Mouse (Mus musculus) WW6 (cell line): Measurements from ENCODE around the gene Tmem14c.

Experiments used
- DNase-seq: peaks from one replicate; pipeline ENCODE4 v3.0.0-alpha.2; 2013; ENCODE audit warnings: low read depth, low spot score

Tmem14c gene

DNA sequence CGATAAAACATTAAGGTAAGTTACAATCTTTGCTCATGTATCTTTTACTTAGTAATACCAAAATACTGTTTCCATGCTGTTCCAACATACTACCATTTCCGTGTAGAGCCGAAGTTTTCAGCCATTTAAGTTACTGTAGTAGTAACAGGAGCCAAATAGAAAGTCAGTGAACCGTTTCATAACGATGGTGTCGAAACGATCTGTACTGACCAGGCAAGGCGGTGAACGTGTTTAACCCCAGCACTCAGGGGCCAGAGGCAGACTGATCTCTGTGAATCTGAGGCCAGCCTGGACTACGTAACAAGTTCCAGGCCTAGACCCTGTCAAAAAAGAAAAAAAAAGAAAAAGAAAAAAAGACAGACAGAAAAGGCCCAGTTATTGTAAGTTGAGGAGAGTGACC is 7.8 kb upstream of the Tmem14c start:
- DNase-seq = no peak

DNA sequence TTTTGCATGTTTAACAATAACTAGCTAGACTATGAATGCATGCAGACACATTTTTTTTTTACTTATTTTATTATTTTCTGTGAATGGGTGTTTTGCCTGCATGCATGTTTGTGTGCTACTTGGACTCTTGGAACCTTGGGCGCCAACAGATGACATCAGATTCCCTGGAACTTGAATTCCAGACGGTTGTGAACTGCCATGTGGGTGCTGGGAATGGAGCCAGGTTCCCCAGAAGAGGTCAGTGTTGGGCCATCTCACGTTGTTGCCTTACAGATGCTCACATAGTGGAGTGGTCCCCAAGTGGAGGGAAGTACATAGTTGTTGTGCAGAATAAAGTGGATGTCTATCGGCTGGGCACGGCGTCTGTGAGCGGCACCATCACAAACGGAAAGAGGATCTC is 7.1 kb upstream of the Tmem14c start:
- no peak for DNase-seq

GRCm38 (mm10) chr13:41016797-41017405 is 809 bp downstream of the Tmem14c start:
- DNase-seq = no peak

DNA sequence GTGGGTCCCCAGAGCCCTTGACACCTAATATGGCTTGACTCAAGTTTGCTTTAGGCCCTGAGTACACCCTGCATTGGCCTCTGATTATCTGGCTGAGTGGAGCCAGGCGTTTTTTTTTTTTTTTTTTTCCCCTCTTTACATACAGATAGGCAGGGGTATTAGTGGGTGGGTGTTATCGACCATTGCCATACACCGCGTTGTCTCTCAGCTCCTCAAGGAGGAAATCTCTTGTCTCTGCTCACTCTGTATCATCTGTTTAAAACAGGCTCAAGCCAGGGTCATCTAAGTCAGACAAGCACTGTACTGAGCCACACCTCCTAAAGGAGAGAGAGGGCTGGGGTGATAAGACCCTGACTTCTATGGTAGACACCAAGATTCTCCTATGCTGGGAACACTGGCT is 1.7 kb downstream of the Tmem14c start:
- no peak for DNase-seq

DNA sequence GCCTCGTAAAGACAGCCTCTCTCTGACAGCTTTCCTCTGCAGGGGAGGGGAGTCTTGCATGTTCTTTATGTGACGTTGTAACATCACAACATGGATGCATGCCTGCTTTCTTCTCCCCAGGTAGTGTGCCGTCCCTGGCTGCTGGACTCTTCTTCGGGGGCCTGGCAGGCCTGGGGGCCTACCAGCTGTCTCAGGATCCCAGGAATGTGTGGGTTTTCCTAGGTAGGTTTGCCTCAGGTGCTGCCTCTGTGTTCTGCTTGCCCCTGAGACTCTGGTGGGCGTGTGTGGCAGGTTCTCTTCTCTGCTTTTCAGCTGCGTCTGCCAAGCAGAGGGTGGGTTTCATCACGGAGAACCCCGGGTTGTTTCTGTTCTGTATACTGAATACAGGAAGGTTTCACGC is 2.1 kb downstream of the Tmem14c start:
- no peak for DNase-seq

GRCm38 (mm10) chr13:41018756-41019591 is 2.9 kb downstream of the Tmem14c start:
- no peak for DNase-seq

- no peak for DNase-seq
Observed at GRCm38 (mm10) chr13:41020494-41020893, 4.4 kb downstream of the Tmem14c start.

- no peak for DNase-seq
Observed at GRCm38 (mm10) chr13:41021607-41022006, 5.5 kb downstream of the Tmem14c start.

DNA sequence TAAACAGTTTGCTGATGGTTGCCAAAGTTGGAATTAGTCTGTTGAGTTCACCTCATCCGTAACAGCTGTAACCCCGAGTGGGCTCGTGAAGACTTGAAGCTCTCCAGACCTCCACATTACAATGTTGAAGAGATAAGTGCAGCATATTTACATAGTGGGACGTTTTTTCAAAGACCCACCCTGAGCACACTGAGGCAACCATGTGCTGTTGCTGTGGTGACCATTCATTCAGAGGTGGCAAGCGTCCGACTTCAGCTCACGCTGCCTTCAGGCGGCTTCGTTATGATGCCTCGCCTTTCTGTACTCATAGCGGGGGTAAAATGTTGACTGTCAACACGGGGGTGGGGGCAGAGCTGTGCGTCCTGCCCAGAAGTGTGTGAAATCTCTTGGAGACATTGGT is 6.0 kb downstream of the Tmem14c start:
- DNase-seq = no peak

GRCm38 (mm10) chr13:41030098-41030497 is 14.0 kb downstream of the Tmem14c start:
- no peak for DNase-seq

DNA sequence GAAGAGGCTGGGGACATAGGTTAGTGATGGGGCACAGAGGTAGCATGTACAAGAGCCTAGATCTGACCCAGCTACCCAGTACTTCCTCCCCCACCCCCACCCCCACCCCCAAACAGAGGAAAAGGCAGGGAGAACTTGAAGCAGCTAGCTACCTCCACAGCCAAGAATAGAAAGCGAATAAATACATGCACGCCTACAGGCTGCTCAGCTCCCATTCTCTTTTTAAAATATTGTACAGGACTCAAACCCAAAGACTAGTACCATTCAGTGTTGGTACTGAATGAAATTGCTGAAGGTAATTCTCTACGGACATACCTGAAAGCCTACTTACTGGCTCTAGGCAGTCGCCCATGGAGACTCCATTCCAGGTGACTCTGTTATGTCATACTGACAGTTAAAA is 26.4 kb downstream of the Tmem14c start:
- no peak for DNase-seq

- DNase-seq = no peak
Observed at GRCm38 (mm10) chr13:41045901-41046300, 29.8 kb downstream of the Tmem14c start.

DNA sequence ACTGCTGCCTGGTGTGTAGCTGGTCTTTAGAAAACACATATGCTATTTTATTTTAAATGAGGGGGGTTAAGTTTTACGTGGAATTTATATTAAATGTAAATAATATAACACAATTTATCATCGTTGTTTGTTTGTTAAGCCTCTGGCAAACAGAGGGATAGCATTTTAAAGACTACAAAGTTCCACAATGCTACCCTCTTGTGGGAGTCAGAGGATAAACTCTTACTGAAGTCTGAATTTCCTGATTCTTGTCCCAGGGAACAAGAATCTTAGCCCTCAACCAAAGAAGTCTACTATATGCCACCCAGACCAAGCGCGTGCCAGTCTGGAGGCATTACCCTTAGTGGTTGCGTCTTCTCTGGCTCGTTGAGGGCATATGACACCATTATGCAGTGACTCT is 31.2 kb downstream of the Tmem14c start:
- no peak for DNase-seq

DNA sequence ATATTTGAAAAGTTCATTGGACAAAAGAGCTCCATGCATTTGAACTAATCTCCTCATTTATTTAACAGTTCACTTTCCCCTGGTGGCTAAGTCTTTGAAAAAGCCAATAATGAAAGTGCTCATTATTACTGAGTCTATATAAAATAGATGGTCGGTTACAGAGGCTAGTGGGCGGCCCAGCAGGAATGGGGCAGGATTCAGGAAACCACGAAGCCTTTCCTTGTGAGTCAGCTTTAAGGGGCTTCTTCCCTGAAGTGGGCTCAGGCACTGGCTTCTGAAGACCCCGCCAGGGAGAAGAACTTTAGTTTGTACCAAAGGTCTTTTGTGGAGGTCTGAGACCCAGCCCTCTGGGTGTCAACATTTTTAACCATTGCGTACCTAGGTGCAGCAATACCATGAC is 35.9 kb downstream of the Tmem14c start:
- no peak for DNase-seq

- no peak for DNase-seq
Observed at GRCm38 (mm10) chr13:41067618-41068017, 51.5 kb downstream of the Tmem14c start.

DNA sequence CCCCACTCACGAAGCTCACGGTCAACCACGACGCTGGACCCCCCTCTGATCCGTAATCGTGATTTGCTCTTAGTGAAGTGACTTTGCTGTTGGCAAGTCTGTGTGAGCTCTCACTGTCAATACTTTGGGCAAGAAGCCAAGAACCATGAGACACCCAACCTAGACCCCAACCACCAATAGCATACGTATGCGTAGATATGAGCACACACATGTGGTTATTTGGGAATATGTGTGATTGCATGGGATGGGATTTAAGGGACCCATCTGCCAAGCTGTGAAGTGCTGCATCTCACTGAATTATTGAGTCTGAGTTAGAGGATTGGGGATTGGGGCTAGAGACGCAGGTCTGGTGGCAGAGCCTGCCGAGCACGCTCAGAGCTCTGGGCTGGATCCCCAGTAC is 55.5 kb downstream of the Tmem14c start:
- no peak for DNase-seq
